Mouse (Mus musculus) hindbrain, embryonic 11.5 days (tissue): ENCODE data around the gene Rundc3a. TPM values are rescaled to one million over a fixed set of nuclear protein-coding genes. Genes with fewer than 3 reads are reported as not detected.

Source experiments
- ATAC-seq: fragments of 200-750 bp; cut with Nextera tagmentation; 2 replicates; pipeline ENCODE4 v1.8.0; 2017; ENCODE audit warnings: mild to moderate bottlenecking, moderate TSS enrichment, moderate library complexity; ENCODE audit not compliant: low FRiP score
- DNase-seq: peaks from one replicate; pipeline ENCODE4 v3.0.0-alpha.2; 2015; ENCODE audit warnings: low spot score
- H3K27ac ChIP-seq: fragments of 300-500 bp; sonication (generic); 2 replicates; pipeline ENCODE4 v1.5.1; 2014; ENCODE audit warnings: mild to moderate bottlenecking, low read depth, low read length
- H3K27me3 ChIP-seq: fragments of 300-500 bp; sonication (generic); 2 replicates; pipeline ENCODE4 v1.6.1; 2014; ENCODE audit warnings: mild to moderate bottlenecking, low read length, moderate library complexity, mixed read lengths; ENCODE audit not compliant: control insufficient read depth, insufficient read depth
- H3K36me3 ChIP-seq: fragments of 300-500 bp; sonication (generic); 2 replicates; pipeline ENCODE4 v1.6.1; 2014; ENCODE audit warnings: mild to moderate bottlenecking, low read length, moderate library complexity, mixed read lengths; ENCODE audit not compliant: control insufficient read depth, insufficient read depth
- H3K4me1 ChIP-seq: fragments of 300-500 bp; sonication (generic); replicated peaks from 2 replicates; pipeline ENCODE4 v1.6.1; 2014; ENCODE audit warnings: low read length, mixed read lengths; ENCODE audit not compliant: control insufficient read depth, insufficient read depth
- H3K4me2 ChIP-seq: fragments of 300-500 bp; sonication (generic); replicated peaks from 2 replicates; pipeline ENCODE4 v1.6.1; 2014; ENCODE audit warnings: mild to moderate bottlenecking, low read depth, low read length
- H3K4me3 ChIP-seq: fragments of 300-500 bp; sonication (generic); 2 replicates; pipeline ENCODE4 v1.5.1; 2014; ENCODE audit warnings: low read depth, low read length
- H3K9ac ChIP-seq: fragments of 300-500 bp; sonication (generic); 2 replicates; pipeline ENCODE4 v1.6.1; 2014; ENCODE audit warnings: low read depth, low read length
- H3K9me3 ChIP-seq: fragments of 300-500 bp; sonication (generic); 2 replicates; pipeline ENCODE4 v1.6.1; 2016; ENCODE audit warnings: low read length; ENCODE audit not compliant: control insufficient read depth
- WGBS: fragments of 180-500 bp; shearing (Covaris S2); extraction: QIAGEN DNeasy Blood & Tissue Kit; methylation state at CpG from one replicate; pipeline ENCODE4 v1.1.7; 2014; 5-methylcytosine and 5-hydroxymethylcytosine counted together
- polyA plus RNA-seq: library from polyadenylated mRNA; unstranded; fragments of >200 nt; fragmentation: Nextera tagmentation; extraction: Ambion mirVana; gene quantifications from 2 replicates; pipeline ENCODE4 v1.2.1, GENCODE M21; 2014

Rundc3a gene
- polyA plus RNA-seq, 1 experiment from 2014 or later: 47.8 TPM

GRCm38 (mm10) chr11:102372936-102373335 lies 20.3 kb upstream of the Rundc3a start:
- Histone ChIP-seq H3K4me2 (no peak overlapping the region), H3K9ac (no peak overlapping the region), H3K9me3 (no peaks in the 10 kb centered on the region), H3K27me3 (no peaks in the 10 kb centered on the region), H3K4me3 (no peak overlapping the region), H3K27ac (no peak overlapping the region), H3K36me3 (no peaks in the 10 kb centered on the region), H3K4me1 (peaks cover 10% of the 10 kb centered on the region; the same call in 1 of the 2 replicates)
- 36% methylated on average over 14 of the region's 14 CpGs for WGBS
- DNase-seq (no peak), ATAC-seq (no peak)

GRCm38 (mm10) chr11:102373646-102374045 lies 19.6 kb upstream of the Rundc3a start:
- Histone ChIP-seq H3K27me3 (no peaks in the 10 kb centered on the region), H3K4me2 (no peak overlapping the region), H3K9ac (no peak overlapping the region), H3K36me3 (no peaks in the 10 kb centered on the region), H3K4me3 (no peak overlapping the region), H3K9me3 (no peaks in the 10 kb centered on the region), H3K27ac (no peak overlapping the region), H3K4me1 (peaks cover 10% of the 10 kb centered on the region; the same call in 1 of the 2 replicates)
- WGBS: 19% methylated on average over 2 of the region's 2 CpGs
- ATAC-seq: no peak
- DNase-seq: no peak

- Histone ChIP-seq H3K4me1 (peaks cover 10% of the 10 kb centered on the region; the same call in 1 of the 2 replicates), H3K4me3 (no peak overlapping the region), H3K27me3 (no peaks in the 10 kb centered on the region), H3K27ac (no peak overlapping the region), H3K36me3 (no peaks in the 10 kb centered on the region), H3K9ac (no peak overlapping the region), H3K9me3 (no peaks in the 10 kb centered on the region), H3K4me2 (no peak overlapping the region)
- WGBS: 76% methylated on average over 7 of the region's 7 CpGs
- no peak for DNase-seq
- ATAC-seq: no peak
Measured at GRCm38 (mm10) chr11:102374108-102374725, 19.0 kb upstream of the Rundc3a start.

- Histone ChIP-seq H3K4me3 (no peak overlapping the region), H3K9me3 (no peaks in the 10 kb centered on the region), H3K4me1 (peaks cover 10% of the 10 kb centered on the region; the same call in 1 of the 2 replicates), H3K27ac (peak overlapping the region; percentile 7; the same call in 1 of the 2 replicates), H3K9ac (peak overlapping the region; percentile 46), H3K27me3 (no peaks in the 10 kb centered on the region), H3K4me2 (peak overlapping the region; percentile 31), H3K36me3 (no peaks in the 10 kb centered on the region)
- peak; percentile 58 for DNase-seq
- peak; percentile 54; the same call in 1 of the 2 replicates for ATAC-seq
- WGBS: 6% methylated on average over 23 of the region's 23 CpGs
Measured at GRCm38 (mm10) chr11:102375196-102376173, 17.7 kb upstream of the Rundc3a start.

- no peaks in the 10 kb centered on the region for H3K27me3 ChIP-seq
- H3K9ac ChIP-seq: no peak overlapping the region
- ATAC-seq (no peak), DNase-seq (peak; percentile 19)
- 11% methylated on average over 8 of the region's 8 CpGs for WGBS
- H3K4me2 ChIP-seq: peak overlapping the region; percentile 31; the same call in 1 of the 2 replicates
- H3K4me3 ChIP-seq: no peak overlapping the region
- peaks cover 10% of the 10 kb centered on the region; the same call in 1 of the 2 replicates for H3K4me1 ChIP-seq
- no peak overlapping the region for H3K27ac ChIP-seq
- no peaks in the 10 kb centered on the region for H3K36me3 ChIP-seq
- no peaks in the 10 kb centered on the region for H3K9me3 ChIP-seq
Measured at GRCm38 (mm10) chr11:102376196-102376835, 16.9 kb upstream of the Rundc3a start.

- WGBS: 63% methylated on average over 12 of the region's 12 CpGs
- Histone ChIP-seq H3K27ac (no peak overlapping the region), H3K4me3 (no peak overlapping the region), H3K4me1 (peaks cover 10% of the 10 kb centered on the region; the same call in 1 of the 2 replicates), H3K9me3 (no peaks in the 10 kb centered on the region), H3K27me3 (no peaks in the 10 kb centered on the region), H3K4me2 (no peak overlapping the region), H3K9ac (no peak overlapping the region), H3K36me3 (no peaks in the 10 kb centered on the region)
- DNase-seq (no peak), ATAC-seq (no peak)
Measured at GRCm38 (mm10) chr11:102377186-102377585, 16.0 kb upstream of the Rundc3a start.

GRCm38 (mm10) chr11:102380091-102380490 lies 13.1 kb upstream of the Rundc3a start:
- no peak overlapping the region for H3K9ac ChIP-seq
- no peaks in the 10 kb centered on the region for H3K27me3 ChIP-seq
- no peaks in the 10 kb centered on the region for H3K9me3 ChIP-seq
- H3K36me3 ChIP-seq: no peaks in the 10 kb centered on the region
- no peak overlapping the region for H3K4me2 ChIP-seq
- H3K4me1 ChIP-seq: peaks cover 10% of the 10 kb centered on the region; the same call in 1 of the 2 replicates
- H3K27ac ChIP-seq: no peak overlapping the region
- no peak for ATAC-seq
- no peak for DNase-seq
- no peak overlapping the region for H3K4me3 ChIP-seq
- WGBS: 85% methylated on average over 5 of the region's 5 CpGs

- no peak for ATAC-seq
- no peak for DNase-seq
- no peaks in the 10 kb centered on the region for H3K9me3 ChIP-seq
- no peak overlapping the region for H3K27ac ChIP-seq
- H3K36me3 ChIP-seq: no peaks in the 10 kb centered on the region
- H3K4me1 ChIP-seq: no peaks in the 10 kb centered on the region
- H3K4me3 ChIP-seq: no peak overlapping the region
- no peaks in the 10 kb centered on the region for H3K27me3 ChIP-seq
- no peak overlapping the region for H3K9ac ChIP-seq
- WGBS: 43% methylated on average over 4 of the region's 4 CpGs
- H3K4me2 ChIP-seq: no peak overlapping the region
Measured at GRCm38 (mm10) chr11:102381341-102382100, 11.7 kb upstream of the Rundc3a start.
